Mouse (Mus musculus): Measurements from ENCODE around the gene H6pd. TPM values are rescaled to one million over a fixed set of nuclear protein-coding genes. Genes with fewer than 3 reads are reported as not detected.
A peak's percentile ranks its signal among the peaks of the same experiment; 100 is the strongest.

H6pd gene
- total and polyA plus RNA-seq, 3 experiments, result 17.7 to 38.5 (median 25.1) TPM

GRCm38 (mm10) chr4:149960391-149960790, 48.4 kb downstream of the H6pd start:
- no peak for TF ChIP-seq IRF4 (IDR thresholded peaks at IDR 0.05; ENCODE audit: low read depth, low read length)
- TF ChIP-seq JUN (IDR thresholded peaks at IDR 0.05; ENCODE audit: insufficient read depth, low read depth, low read length), result no peak
- TF ChIP-seq CTCF (conservative IDR thresholded peaks at IDR 0.05 in 1 of 2, IDR thresholded peaks at IDR 0.05 in 1 of 2; ENCODE audit: low read depth in 2 of 2, low read length in 2 of 2), result no peak
- no peak for TF ChIP-seq MEF2A (IDR thresholded peaks at IDR 0.05; ENCODE audit: borderline replicate concordance, low read depth, low read length)
- Histone ChIP-seq H3K27me3 (replicated peaks) (peaks cover 32% of the 10 kb centered on the region), H3K4me1 (ENCODE audit: control insufficient read depth in 1 of 2, insufficient read depth in 2 of 2) (peaks cover 0 to 3% of the 10 kb centered on the region in 2 experiments; a peak in 2 of 4 replicates), H3K4me3 (replicated peaks in 1 of 3; ENCODE audit: low read depth in 2 of 3, low read length in 2 of 3, poor library complexity in 1 of 3) (no peak overlapping the region), H3K9ac (ENCODE audit: insufficient read depth, low read depth) (no peak overlapping the region), H3K79me2 (replicated peaks; ENCODE audit: control insufficient read depth, extremely low read depth, insufficient read depth, poor library complexity, severe bottlenecking) (no peaks in the 10 kb centered on the region), H3K27ac (ENCODE audit: insufficient read depth, low read depth) (no peak overlapping the region), H3K36me3 (replicated peaks in 1 of 2; ENCODE audit: control insufficient read depth in 1 of 2, insufficient read depth in 1 of 2, low read length in 1 of 2) (no peaks in the 10 kb centered on the region), H3K9me3 (replicated peaks; ENCODE audit: low read length) (peaks cover 9% of the 10 kb centered on the region), H3K4me2 (ENCODE audit: insufficient read depth, low read depth, poor library complexity, severe bottlenecking) (no peak overlapping the region)
- DNase-seq (ENCODE audit: extremely low read depth), result no peak
- in situ Hi-C loops (cut with MboI; ENCODE audit: low pct_ligation_motif_present, low pct_unique_long_range_greater_than_20kb, low sequenced_read_pairs) (no loop called here), dilution Hi-C loops (cut with MboI; ENCODE audit: extremely low pct_ligation_motif_present, extremely low pct_unique_long_range_greater_than_20kb, low sequenced_read_pairs) (loop anchor here (25.0 kb wide), 1 partner anchor 173 kb away; no protein-coding TSS in a partner anchor)

DNA sequence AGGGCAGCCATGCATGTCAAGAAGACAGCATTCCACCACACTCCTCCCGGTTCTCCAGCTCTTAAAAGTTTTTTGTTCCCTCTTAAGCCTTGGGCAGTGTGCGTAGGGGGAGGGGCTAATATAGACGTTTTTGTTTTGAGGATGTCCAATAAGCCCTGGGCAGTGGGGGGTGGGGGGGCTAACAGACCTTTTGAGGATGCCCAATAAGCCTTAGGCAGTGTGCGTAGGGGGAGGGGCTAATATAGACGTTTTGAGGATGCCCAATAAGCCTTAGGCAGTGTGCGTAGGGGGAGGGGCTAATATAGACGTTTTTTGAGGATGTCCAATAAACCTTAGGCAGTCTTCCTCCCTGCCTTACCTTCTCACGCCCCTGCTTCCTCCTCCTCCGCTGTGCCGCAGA, 49.0 kb downstream of the H6pd start:
- Histone ChIP-seq H3K4me3 (replicated peaks in 1 of 3; ENCODE audit: low read depth in 2 of 3, low read length in 2 of 3, poor library complexity in 1 of 3) (no peak overlapping the region), H3K4me1 (ENCODE audit: control insufficient read depth in 1 of 2, insufficient read depth in 2 of 2) (peaks cover 0 to 6% of the 10 kb centered on the region in 2 experiments; a peak in 2 of 4 replicates), H3K9me3 (replicated peaks; ENCODE audit: low read length) (peaks cover 9% of the 10 kb centered on the region), H3K4me2 (ENCODE audit: insufficient read depth, low read depth, poor library complexity, severe bottlenecking) (no peak overlapping the region), H3K27me3 (replicated peaks) (peaks cover 31% of the 10 kb centered on the region), H3K27ac (ENCODE audit: insufficient read depth, low read depth) (no peak overlapping the region), H3K79me2 (replicated peaks; ENCODE audit: control insufficient read depth, extremely low read depth, insufficient read depth, poor library complexity, severe bottlenecking) (no peaks in the 10 kb centered on the region), H3K9ac (ENCODE audit: insufficient read depth, low read depth) (no peak overlapping the region), H3K36me3 (replicated peaks in 1 of 2; ENCODE audit: control insufficient read depth in 1 of 2, insufficient read depth in 1 of 2, low read length in 1 of 2) (no peaks in the 10 kb centered on the region)
- no peak for DNase-seq (ENCODE audit: extremely low read depth)
- in situ Hi-C loops (cut with MboI; ENCODE audit: low pct_ligation_motif_present, low pct_unique_long_range_greater_than_20kb, low sequenced_read_pairs), result loop anchor here (5.0 kb wide), 2 partner anchors 123 to 158 kb away; no protein-coding TSS in a partner anchor
- TF ChIP-seq GABPA (IDR thresholded peaks at IDR 0.05; ENCODE audit: insufficient replicate concordance, low read depth, low read length) (no peak), CHD1 (IDR thresholded peaks at IDR 0.05; ENCODE audit: low read depth, low read length) (no peak), CHD2 (IDR thresholded peaks at IDR 0.05; ENCODE audit: low read length) (no peak), ZC3H11A (IDR thresholded peaks at IDR 0.05; ENCODE audit: low read depth, low read length) (no peak)
- dilution Hi-C loops (cut with MboI; ENCODE audit: extremely low pct_ligation_motif_present, extremely low pct_unique_long_range_greater_than_20kb, low sequenced_read_pairs), result loop anchor here (25.0 kb wide), 1 partner anchor 173 kb away; no protein-coding TSS in a partner anchor

- Histone ChIP-seq H3K4me2 (ENCODE audit: insufficient read depth, low read depth, poor library complexity, severe bottlenecking) (peak overlapping the region; percentile 27; the same call in 1 of the 2 replicates), H3K27ac (ENCODE audit: insufficient read depth, low read depth) (no peak overlapping the region), H3K4me3 (replicated peaks in 1 of 3; ENCODE audit: low read depth in 2 of 3, low read length in 2 of 3, poor library complexity in 1 of 3) (no peak overlapping the region), H3K27me3 (replicated peaks) (peaks cover 39% of the 10 kb centered on the region), H3K9ac (ENCODE audit: insufficient read depth, low read depth) (no peak overlapping the region), H3K36me3 (replicated peaks in 1 of 2; ENCODE audit: control insufficient read depth in 1 of 2, insufficient read depth in 1 of 2, low read length in 1 of 2) (no peaks in the 10 kb centered on the region), H3K9me3 (replicated peaks; ENCODE audit: low read length) (peaks cover 7% of the 10 kb centered on the region), H3K79me2 (replicated peaks; ENCODE audit: control insufficient read depth, extremely low read depth, insufficient read depth, poor library complexity, severe bottlenecking) (no peaks in the 10 kb centered on the region), H3K4me1 (ENCODE audit: control insufficient read depth in 1 of 2, insufficient read depth in 2 of 2) (peaks cover 0 to 15% of the 10 kb centered on the region in 2 experiments; a peak in 2 of 4 replicates)
- in situ Hi-C loops (cut with MboI; ENCODE audit: low pct_ligation_motif_present, low pct_unique_long_range_greater_than_20kb, low sequenced_read_pairs), result loop anchor here (5.0 kb wide), 2 partner anchors 121 to 156 kb away; no protein-coding TSS in a partner anchor
- peak; percentile 73 for DNase-seq (ENCODE audit: extremely low read depth)
- TF ChIP-seq MAZ (IDR thresholded peaks at IDR 0.05; ENCODE audit: low read depth, low read length), result no peak
- TF ChIP-seq BHLHE40 (IDR thresholded peaks at IDR 0.05; ENCODE audit: low read depth, low read length), result no peak
- peak; percentile 100 for TF ChIP-seq SMC3 (IDR thresholded peaks at IDR 0.05; ENCODE audit: low read depth, low read length)
- no peak for TF ChIP-seq RCOR1 (conservative IDR thresholded peaks at IDR 0.05; ENCODE audit: low read depth, low read length)
- TF ChIP-seq MYC (IDR thresholded peaks at IDR 0.05; ENCODE audit: low read depth, low read length), result no peak
- TF ChIP-seq ZC3H11A (IDR thresholded peaks at IDR 0.05; ENCODE audit: low read depth, low read length), result peak; percentile 97
- TF ChIP-seq MXI1 (IDR thresholded peaks at IDR 0.05; ENCODE audit: low read depth, low read length), result no peak
- peak; percentile 97 to 98 for TF ChIP-seq CTCF (conservative IDR thresholded peaks at IDR 0.05 in 1 of 2, IDR thresholded peaks at IDR 0.05 in 1 of 2; ENCODE audit: low read depth in 2 of 2, low read length in 2 of 2)
- TF ChIP-seq RAD21 (IDR thresholded peaks at IDR 0.05; ENCODE audit: low read depth, low read length), result peak; percentile 99
- dilution Hi-C loops (cut with MboI; ENCODE audit: extremely low pct_ligation_motif_present, extremely low pct_unique_long_range_greater_than_20kb, low sequenced_read_pairs), result loop anchor here (25.0 kb wide), 1 partner anchor 171 kb away; no protein-coding TSS in a partner anchor
Observed at GRCm38 (mm10) chr4:149958566-149958965, 50.3 kb downstream of the H6pd start.

Measured in CH12.LX (cell line).